Mouse (Mus musculus): Measurements from ENCODE around the gene Gm9745.
"Not testable (repeated sequence)": the region's sequence is repeated elsewhere in the genome, so short reads cannot be mapped to it uniquely, and the experiment has no call there.

DNA sequence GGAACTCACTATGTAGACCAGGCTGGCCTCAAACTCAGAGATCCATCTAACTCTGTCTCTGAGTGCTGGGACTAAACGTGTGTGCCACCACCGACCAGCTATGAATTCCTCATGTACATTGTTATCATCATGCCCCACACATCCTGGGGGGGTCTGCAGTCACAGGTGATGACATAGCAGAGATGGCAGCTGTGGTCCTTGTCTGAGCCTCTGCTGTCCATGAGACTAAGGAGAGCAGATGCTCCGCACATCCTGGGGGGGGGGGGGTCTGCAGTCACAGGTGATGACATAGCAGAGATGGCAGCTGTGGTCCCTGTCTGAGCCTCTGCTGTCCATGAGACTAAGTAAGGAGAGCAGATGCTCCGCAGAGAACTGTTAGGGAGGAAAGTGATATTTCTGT is 6.9 kb downstream of the Gm9745 start:
- not testable (repeated sequence) for TF ChIP-seq POLR2AphosphoS2 (IDR thresholded peaks at IDR 0.05; ENCODE audit: insufficient read length, low read depth); TCF12 (IDR thresholded peaks at IDR 0.05; ENCODE audit: insufficient read depth, poor library complexity, severe bottlenecking); MYOD1 (IDR thresholded peaks at IDR 0.05; ENCODE audit: control insufficient read depth in 1 of 3, insufficient read length in 2 of 3, low read depth in 2 of 3); CEBPB (IDR thresholded peaks at IDR 0.05; ENCODE audit: insufficient read depth, poor library complexity, severe bottlenecking); SRF (IDR thresholded peaks at IDR 0.05; ENCODE audit: control insufficient read depth, insufficient read length, low read depth); REST (IDR thresholded peaks at IDR 0.05; ENCODE audit: insufficient read depth, insufficient read length); POLR2A (IDR thresholded peaks at IDR 0.05; ENCODE audit: insufficient read length, low read depth); MAX (IDR thresholded peaks at IDR 0.05; ENCODE audit: low read depth); E2F4 (IDR thresholded peaks at IDR 0.05; ENCODE audit: insufficient read depth); USF1 (IDR thresholded peaks at IDR 0.05; ENCODE audit: low read depth); TCF3 (IDR thresholded peaks at IDR 0.05; ENCODE audit: insufficient read length, low read depth)
